Mouse (Mus musculus): ENCODE results near the gene Iqschfp.

DNA sequence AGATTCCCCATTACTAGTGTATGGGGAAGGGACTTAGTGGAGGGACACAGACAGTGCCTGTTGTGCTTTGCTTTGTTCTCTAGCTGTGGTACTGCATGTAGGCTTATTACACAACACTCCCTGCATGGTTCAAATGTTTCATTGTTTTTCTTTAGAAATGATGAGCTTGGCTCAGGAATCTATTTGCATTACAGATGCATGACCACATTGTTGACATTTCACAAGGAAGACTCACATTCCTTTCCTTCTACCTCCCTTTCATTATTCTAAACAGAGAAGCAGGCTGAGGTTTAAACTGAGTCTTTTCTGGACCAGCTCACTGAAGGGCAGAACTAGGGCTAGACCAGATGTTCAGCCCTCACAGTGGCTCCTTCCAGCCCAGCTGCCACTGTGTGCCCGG, 360.3 kb downstream of the Iqschfp start:
- TF ChIP-seq EP300 (IDR thresholded peaks at IDR 0.05; ENCODE audit: low read depth) (no peak), CTCF (IDR thresholded peaks at IDR 0.05; ENCODE audit: low read depth) (no peak)
